Comparison of ENCODE assay signal across 9 mouse cellular contexts in the genomic region with DNA sequence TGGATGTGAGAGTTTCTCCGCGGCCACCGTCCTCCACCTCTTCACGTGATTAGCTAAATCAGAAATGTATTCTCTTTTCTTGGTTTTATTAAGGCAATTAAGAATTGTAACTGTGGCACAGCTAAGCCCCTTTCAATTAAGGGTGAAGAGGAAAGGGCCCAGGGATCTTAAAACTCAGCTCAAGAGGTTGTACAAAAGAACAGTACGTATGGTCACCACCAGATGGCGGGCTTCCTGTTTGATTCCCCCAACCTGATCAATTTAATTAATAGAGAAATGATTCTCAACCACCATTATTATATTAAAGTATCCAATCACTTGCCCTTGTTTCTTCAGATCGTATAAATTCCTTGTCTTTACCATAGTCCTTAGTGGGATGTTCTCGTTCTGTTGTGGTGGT. TPM values are rescaled to one million over a fixed set of nuclear protein-coding genes. Genes with fewer than 3 reads are reported as not detected.
DNase-seq lines count a peak whose midpoint lies in the region; ATAC-seq and TF ChIP-seq lines count a peak whose summit lies in the region.
"Had no signal": no experiment of that assay in that cellular context is flagged by ENCODE, and none has a peak within 500 bp of the region (broad histone marks: within the 10 kb centered on the region; RNA-seq: fewer than 3 reads in every experiment).

No protein-coding gene starts in this region.

- H3K27me3 ChIP-seq in midbrain, embryonic 11.5 days (ENCODE audit: control insufficient read depth, insufficient read depth, low read length), result no peaks in the 10 kb centered on the region
- H3K27me3 ChIP-seq in midbrain, embryonic 16.5 days (ENCODE audit: control insufficient read depth, insufficient read depth, low read depth, low read length), result no peaks in the 10 kb centered on the region

- H3K4me3 ChIP-seq in gastrocnemius, adult 2 months, result no peak overlapping the region
- no peak overlapping the region for H3K4me3 ChIP-seq in midbrain, embryonic 11.5 days (ENCODE audit: low read depth, low read length)
- H3K4me3 ChIP-seq in midbrain, embryonic 16.5 days (ENCODE audit: low read depth, low read length), result no peak overlapping the region
- no peak overlapping the region for H3K4me3 ChIP-seq in olfactory bulb, adult 2 months (ENCODE audit: insufficient read depth, low read depth, low read length)
- H3K4me3 ChIP-seq: limb, embryonic 13.5 days had no signal

- DNase-seq in gastrocnemius, adult 2 months, result no peak
- DNase-seq in gastrocnemius, postnatal 36 days, result no peak
- peak; percentile 89 for DNase-seq in midbrain, embryonic 11.5 days (ENCODE audit: low spot score, missing footprints)
- DNase-seq in adipocyte (ENCODE audit: low spot score), result peak; percentile 16
- DNase-seq in urinary bladder, postnatal 36 days (ENCODE audit: low spot score in 2 of 2), result no peak
- DNase-seq in right cerebral cortex, postnatal 36 days (ENCODE audit: low spot score in 2 of 2), result no peak

- peaks cover 10% of the 10 kb centered on the region; the same call in 1 of the 2 replicates for H3K4me1 ChIP-seq in midbrain, embryonic 11.5 days (ENCODE audit: control insufficient read depth, insufficient read depth, low read length)
- H3K4me1 ChIP-seq in midbrain, embryonic 16.5 days (ENCODE audit: control insufficient read depth, insufficient read depth, low read length), result peaks cover 11% of the 10 kb centered on the region
- peaks cover 26% of the 10 kb centered on the region for H3K4me1 ChIP-seq in olfactory bulb, adult 2 months (ENCODE audit: control insufficient read depth, insufficient read depth, low read length)

- ATAC-seq in midbrain, embryonic 11.5 days (ENCODE audit: low FRiP score), result no peak
- no peak for ATAC-seq in midbrain, embryonic 16.5 days

- TF ChIP-seq POLR2A in olfactory bulb, adult 2 months (IDR thresholded peaks at IDR 0.05; ENCODE audit: insufficient read depth, low read depth, low read length), result no peak

- H3K9me3 ChIP-seq in midbrain, embryonic 11.5 days (ENCODE audit: control insufficient read depth, low read length), result no peaks in the 10 kb centered on the region
- H3K9me3 ChIP-seq in midbrain, embryonic 16.5 days (replicated peaks; ENCODE audit: control insufficient read depth, low read length, poor library complexity, severe bottlenecking), result no peaks in the 10 kb centered on the region
- H3K9me3 ChIP-seq: limb, embryonic 13.5 days had no signal

- intact Hi-C loops in gastrocnemius, adult 2 months (cut with DNase I), result no loop called here
- intact Hi-C loops in gastrocnemius, postnatal 36 days (cut with DNase I), result no loop called here

- H3K27ac ChIP-seq in gastrocnemius, adult 2 months, result no peak overlapping the region
- no peak overlapping the region for H3K27ac ChIP-seq in midbrain, embryonic 11.5 days (ENCODE audit: low read depth, low read length)
- no peak overlapping the region for H3K27ac ChIP-seq in midbrain, embryonic 16.5 days (ENCODE audit: low read length)
- peak overlapping the region; percentile 62 for H3K27ac ChIP-seq in olfactory bulb, adult 2 months (ENCODE audit: insufficient read depth, low read depth, low read length)
- H3K27ac ChIP-seq: limb, embryonic 13.5 days had no signal

- 37% methylated on average over 8 of the region's 8 CpGs for WGBS in midbrain, embryonic 11.5 days
- 38% methylated on average over 8 of the region's 8 CpGs for WGBS in midbrain, embryonic 16.5 days
- 35% methylated on average over 8 of the region's 8 CpGs for WGBS in olfactory bulb, adult 2 months

- peak; percentile 64 for TF ChIP-seq CTCF in gastrocnemius, adult 2 months (IDR thresholded peaks at IDR 0.05)
- no peak for TF ChIP-seq CTCF in olfactory bulb, adult 2 months (IDR thresholded peaks at IDR 0.05; ENCODE audit: insufficient read depth, low read depth, low read length)

- H3K36me3 ChIP-seq in midbrain, embryonic 11.5 days (ENCODE audit: control insufficient read depth, insufficient read depth, low read length), result no peaks in the 10 kb centered on the region
- H3K36me3 ChIP-seq in midbrain, embryonic 16.5 days (ENCODE audit: control insufficient read depth, insufficient read depth, low read length), result no peaks in the 10 kb centered on the region
- H3K36me3 ChIP-seq: limb, embryonic 13.5 days had no signal

- H3K9ac ChIP-seq in midbrain, embryonic 11.5 days (ENCODE audit: low read length), result no peak overlapping the region
- no peak overlapping the region for H3K9ac ChIP-seq in midbrain, embryonic 16.5 days (ENCODE audit: low read depth, low read length)
- H3K9ac ChIP-seq: limb, embryonic 13.5 days had no signal

- no peak overlapping the region for H3K4me2 ChIP-seq in midbrain, embryonic 11.5 days
- no peak overlapping the region for H3K4me2 ChIP-seq in midbrain, embryonic 16.5 days (ENCODE audit: low read length)
- H3K4me2 ChIP-seq: limb, embryonic 13.5 days had no signal

RNA-seq across cellular contexts. Expression of a gene that starts 36.7 kb away (rescaled TPM):
- 1 to 10 TPM; 4.0 to 6.9 TPM for total RNA-seq in gastrocnemius, adult 2 months (2021)
- 1 to 10 TPM; 7.3 to 8.6 TPM for total RNA-seq in gastrocnemius, postnatal 36 days (2021)
- 21.7 and 22.7 TPM in 2 replicates for polyA plus RNA-seq in midbrain, embryonic 11.5 days (2014; fragmentation: Nextera tagmentation; extraction: Ambion mirVana)
- 30.0 and 35.8 TPM in 2 replicates for polyA plus RNA-seq in midbrain, embryonic 16.5 days (2015; fragmentation: Nextera tagmentation; extraction: Ambion mirVana)
- not detected in 2 replicates for polyA plus RNA-seq in olfactory bulb, adult 2 months (2012; ENCODE audit: insufficient read depth, insufficient read length, low replicate concordance, missing spikeins)

Comparison
In these comparisons a context has a peak if more than half of its experiments do, and no peak if none do; other contexts are left out.
1. DNase-seq: peak in midbrain, embryonic 11.5 days (single experiment) and adipocyte (single experiment); none in gastrocnemius, adult 2 months (single experiment), gastrocnemius, postnatal 36 days (0 of 2), urinary bladder, postnatal 36 days (0 of 2) and right cerebral cortex, postnatal 36 days (0 of 2).
2. RNA of a gene that starts 36.7 kb away (polyA plus RNA-seq): 30.0 to 35.8 TPM in midbrain, embryonic 16.5 days and 21.7 to 22.7 TPM in midbrain, embryonic 11.5 days; not detected in olfactory bulb, adult 2 months; every median in the first group is over 10 times any median in the second.